Mouse (Mus musculus): Measurements from ENCODE around the gene Cd300lf.

Cd300lf gene

GRCm38 (mm10) chr11:115077436-115077835 lies 56.4 kb downstream of the Cd300lf start:
- DNase-seq (ENCODE audit: extremely low read depth, low read depth): no peak

GRCm38 (mm10) chr11:115075859-115076258 lies 57.9 kb downstream of the Cd300lf start:
- peak; percentile 44 for DNase-seq (ENCODE audit: extremely low read depth, low read depth)

GRCm38 (mm10) chr11:115075407-115075806 lies 58.4 kb downstream of the Cd300lf start:
- DNase-seq (ENCODE audit: extremely low read depth, low read depth): no peak

- no peak for DNase-seq (ENCODE audit: extremely low read depth, low read depth)
Measured at GRCm38 (mm10) chr11:115073002-115073401, 60.8 kb downstream of the Cd300lf start.

- no peak for DNase-seq (ENCODE audit: extremely low read depth, low read depth)
Measured at GRCm38 (mm10) chr11:115071631-115072294, 62.0 kb downstream of the Cd300lf start.

GRCm38 (mm10) chr11:115071015-115071551 lies 62.7 kb downstream of the Cd300lf start:
- DNase-seq (ENCODE audit: extremely low read depth, low read depth): no peak

GRCm38 (mm10) chr11:115066768-115067167 lies 67.0 kb downstream of the Cd300lf start:
- no peak for DNase-seq (ENCODE audit: extremely low read depth, low read depth)

All from MEL-GATA-1-ER (cell line).